In genomic region chr11:86852534-86853054, GRCm38 (mm10) we compare ENCODE assay signal across 8 mouse cellular contexts. TPM values are rescaled to one million over a fixed set of nuclear protein-coding genes. Genes with fewer than 3 reads are reported as not detected.
DNase-seq lines count a peak whose midpoint lies in the region; ATAC-seq lines count a peak whose summit lies in the region.

No protein-coding gene starts in this region.

- peaks cover 32% of the 10 kb centered on the region for H3K4me1 ChIP-seq in midbrain, embryonic 13.5 days (replicated peaks)
- peaks cover 25% of the 10 kb centered on the region for H3K4me1 ChIP-seq in midbrain, embryonic 10.5 days
- peaks cover 37% of the 10 kb centered on the region for H3K4me1 ChIP-seq in hindbrain, embryonic 15.5 days (replicated peaks)
- H3K4me1 ChIP-seq in stomach, embryonic 15.5 days: peaks cover 14% of the 10 kb centered on the region

- DNase-seq in cerebellum, adult 11-12 months: peak; percentile 47
- DNase-seq in midbrain, embryonic 10.5 days (ENCODE audit: low spot score): no peak
- DNase-seq in thymus, postnatal 25 days: no peak
- no peak for DNase-seq in thymus, postnatal 36 days

- peak overlapping the region; percentile 1; the same call in 1 of the 2 replicates for H3K27ac ChIP-seq in midbrain, embryonic 13.5 days
- H3K27ac ChIP-seq in midbrain, embryonic 10.5 days (replicated peaks): no peak overlapping the region
- peak overlapping the region; percentile 51; the same call in 1 of the 2 replicates for H3K27ac ChIP-seq in hindbrain, embryonic 15.5 days (replicated peaks)
- H3K27ac ChIP-seq in stomach, embryonic 15.5 days: peak overlapping the region; percentile 86

- no peaks in the 10 kb centered on the region for H3K9me3 ChIP-seq in midbrain, embryonic 13.5 days
- H3K9me3 ChIP-seq in midbrain, embryonic 10.5 days (replicated peaks): 0 out of 2 replicates have a peak, but pooled peaks cover 2% of the 10 kb centered on the region
- H3K9me3 ChIP-seq in hindbrain, embryonic 15.5 days: no peaks in the 10 kb centered on the region
- H3K9me3 ChIP-seq in stomach, embryonic 15.5 days: no peaks in the 10 kb centered on the region

- no peak overlapping the region for H3K4me3 ChIP-seq in midbrain, embryonic 13.5 days (replicated peaks)
- no peak overlapping the region for H3K4me3 ChIP-seq in midbrain, embryonic 10.5 days
- H3K4me3 ChIP-seq in hindbrain, embryonic 15.5 days: no peak overlapping the region
- 0 out of 2 replicates have a peak overlapping the region, but pooled peaks have one; percentile 8 for H3K4me3 ChIP-seq in stomach, embryonic 15.5 days (replicated peaks)

- WGBS in midbrain, embryonic 13.5 days: 54% methylated on average over 13 of the region's 13 CpGs
- 70% methylated on average over 13 of the region's 13 CpGs for WGBS in midbrain, embryonic 10.5 days
- WGBS in hindbrain, embryonic 15.5 days: 40% methylated on average over 13 of the region's 13 CpGs
- 18% methylated on average over 13 of the region's 13 CpGs for WGBS in stomach, embryonic 15.5 days

- H3K27me3 ChIP-seq in midbrain, embryonic 13.5 days: no peaks in the 10 kb centered on the region
- H3K27me3 ChIP-seq in midbrain, embryonic 10.5 days (ENCODE audit: low read depth, poor library complexity, severe bottlenecking): no peaks in the 10 kb centered on the region
- no peaks in the 10 kb centered on the region for H3K27me3 ChIP-seq in hindbrain, embryonic 15.5 days
- no peaks in the 10 kb centered on the region for H3K27me3 ChIP-seq in stomach, embryonic 15.5 days (replicated peaks)

- no peak for ATAC-seq in cerebellum, adult (ENCODE audit: insufficient number of reproducible peaks, low FRiP score, low TSS enrichment)
- ATAC-seq in midbrain, embryonic 13.5 days: no peak
- ATAC-seq in hindbrain, embryonic 15.5 days (ENCODE audit: low FRiP score, low read depth): no peak
- ATAC-seq in stomach, embryonic 15.5 days (ENCODE audit: insufficient read depth, low FRiP score, low read depth): peak; percentile 27; the same call in 1 of the 2 replicates

- H3K36me3 ChIP-seq in midbrain, embryonic 13.5 days: no peaks in the 10 kb centered on the region
- no peaks in the 10 kb centered on the region for H3K36me3 ChIP-seq in midbrain, embryonic 10.5 days
- no peaks in the 10 kb centered on the region for H3K36me3 ChIP-seq in hindbrain, embryonic 15.5 days
- no peaks in the 10 kb centered on the region for H3K36me3 ChIP-seq in stomach, embryonic 15.5 days

- H3K4me2 ChIP-seq in midbrain, embryonic 13.5 days (replicated peaks): no peak overlapping the region
- H3K4me2 ChIP-seq in hindbrain, embryonic 15.5 days: peak overlapping the region; percentile 1
- peak overlapping the region; percentile 46 for H3K4me2 ChIP-seq in stomach, embryonic 15.5 days

- H3K9ac ChIP-seq in midbrain, embryonic 13.5 days (replicated peaks): no peak overlapping the region
- no peak overlapping the region for H3K9ac ChIP-seq in hindbrain, embryonic 15.5 days
- no peak overlapping the region for H3K9ac ChIP-seq in stomach, embryonic 15.5 days

RNA-seq across cellular contexts. Expression of gene Dhx40, which starts 45.0 kb away (rescaled TPM):
- 34.2 and 35.4 TPM in 2 replicates for polyA plus RNA-seq in midbrain, embryonic 13.5 days (2015; fragmentation: Nextera tagmentation; extraction: Ambion mirVana)
- 41.7 and 46.1 TPM in 2 replicates for polyA plus RNA-seq in midbrain, embryonic 10.5 days (2016; fragmentation: Nextera tagmentation; extraction: Ambion mirVana)
- polyA plus RNA-seq in hindbrain, embryonic 15.5 days (2015; fragmentation: Nextera tagmentation; extraction: Ambion mirVana): 17.6 and 19.8 TPM in 2 replicates
- 17.6 and 19.1 TPM in 2 replicates for polyA plus RNA-seq in stomach, embryonic 15.5 days (2015; fragmentation: Nextera tagmentation; extraction: Ambion mirVana)
